Mouse (Mus musculus) heart, adult 2 months (tissue): ENCODE results near the gene Spindoc. TPM values are rescaled to one million over a fixed set of nuclear protein-coding genes. Genes with fewer than 3 reads are reported as not detected.

Experiments
- DNase-seq, 2 experiments: peaks; one replicate each; pipeline ENCODE4 v3.0.0; 2021
- H3K27ac ChIP-seq: fragments of 200-600 bp; 2 replicates; pipeline ENCODE4 v1.8.1; 2022
- H3K27me3 ChIP-seq: fragments of 200-500 bp; 2 replicates; pipeline ENCODE4 v1.6.1; 2012; ENCODE audit warnings: mild to moderate bottlenecking, low read length, inconsistent platforms, mixed read lengths; ENCODE audit not compliant: control insufficient read depth, insufficient read depth
- H3K36me3 ChIP-seq: fragments of 200-500 bp; 2 replicates; pipeline ENCODE4 v1.6.1; 2012; ENCODE audit warnings: low read length, inconsistent platforms; ENCODE audit not compliant: control insufficient read depth, insufficient read depth
- H3K4me1 ChIP-seq: fragments of 200-500 bp; 2 replicates; pipeline ENCODE4 v1.6.1; 2011; ENCODE audit warnings: low read length; ENCODE audit not compliant: control insufficient read depth, insufficient read depth
- H3K4me3 ChIP-seq: fragments of 200-600 bp; 2 replicates; pipeline ENCODE4 v1.8.1; 2022
- H3K79me2 ChIP-seq: fragments of 200-500 bp; replicated peaks from 2 replicates; pipeline ENCODE4 v1.6.1; 2012; ENCODE audit warnings: mild to moderate bottlenecking, inconsistent platforms, low read length, moderate library complexity, mixed read lengths; ENCODE audit not compliant: control insufficient read depth, insufficient read depth
- H3K9ac ChIP-seq: fragments of 200-500 bp; 2 replicates; pipeline ENCODE4 v1.6.1; 2012; ENCODE audit warnings: low read depth, mild to moderate bottlenecking, control low read depth, inconsistent platforms, low read length, mixed read lengths
- CTCF ChIP-seq: fragments of 200-600 bp; IDR thresholded peaks from 2 replicates; pipeline ENCODE4 v1.8.1; 2022; ENCODE audit warnings: antibody characterized with exemption, mild to moderate bottlenecking, moderate library complexity
- EP300 ChIP-seq: fragments of 200-500 bp; IDR thresholded peaks from 2 replicates; pipeline ENCODE4 v1.6.1; 2011; ENCODE audit warnings: low read depth, low read length, control low read depth; ENCODE audit not compliant: insufficient read depth
- POLR2A ChIP-seq: fragments of 200-500 bp; IDR thresholded peaks from 2 replicates; pipeline ENCODE4 v1.6.1; 2011; ENCODE audit warnings: mild to moderate bottlenecking, low read depth, low read length, control low read depth; ENCODE audit not compliant: insufficient read depth
- WGBS: fragments of 180-500 bp; shearing (Covaris S2); methylation state at CpG from one replicate; pipeline ENCODE4 v1.1.7; 2018; 5-methylcytosine and 5-hydroxymethylcytosine counted together
- intact Hi-C: fragments of 180-260 bp; cut with DNase I; formaldehyde crosslinking; loops from one replicate; pipeline ENCODE4 v1.15.1; 2025
- polyA plus RNA-seq: library from polyadenylated mRNA; depleted of rRNA; stranded (reverse); fragments of >200 nt; gene quantifications from 2 replicates; pipeline ENCODE4 v1.2.3, GENCODE M21; 2012
- total RNA-seq, 2 experiments: library from RNA; stranded (reverse); gene quantifications; 2 replicates each; pipeline ENCODE4 v1.2.3; 2021

The Spindoc gene
- total and polyA plus RNA-seq, 3 experiments: 11.6 to 14.0 (median 12.4) TPM

- H3K4me3 ChIP-seq: no peak overlapping the region
- H3K36me3 ChIP-seq: peaks cover 8% of the 10 kb centered on the region; the same call in 1 of the 2 replicates
- H3K27me3 ChIP-seq: no peaks in the 10 kb centered on the region
- H3K4me1 ChIP-seq: peaks cover 20% of the 10 kb centered on the region
- H3K79me2 ChIP-seq: peaks cover 5% of the 10 kb centered on the region; the same call in 1 of the 2 replicates
- WGBS: 50% methylated on average over 8 of the region's 8 CpGs
- TF ChIP-seq POLR2A (no peak), EP300 (no peak), CTCF (no peak)
- no peak for DNase-seq
- no peak overlapping the region for H3K9ac ChIP-seq
- no peak overlapping the region for H3K27ac ChIP-seq
- intact Hi-C loops: no loop called here
Observed at GRCm38 (mm10) chr19:7314976-7315586, 67.7 kb downstream of the Spindoc start.

- H3K27ac ChIP-seq: no peak overlapping the region
- no peak for DNase-seq
- peaks cover 30% of the 10 kb centered on the region for H3K4me1 ChIP-seq
- no peak overlapping the region for H3K4me3 ChIP-seq
- intact Hi-C loops: no loop called here
- H3K27me3 ChIP-seq: no peaks in the 10 kb centered on the region
- TF ChIP-seq EP300 (no peak), CTCF (no peak), POLR2A (no peak)
- WGBS: 78% methylated on average over 2 of the region's 2 CpGs
- peaks cover 5% of the 10 kb centered on the region for H3K79me2 ChIP-seq
- peaks cover 9% of the 10 kb centered on the region; the same call in 1 of the 2 replicates for H3K36me3 ChIP-seq
- H3K9ac ChIP-seq: no peak overlapping the region
Observed at GRCm38 (mm10) chr19:7313660-7314059, 69.1 kb downstream of the Spindoc start.

- H3K4me3 ChIP-seq: no peak overlapping the region
- DNase-seq: peak; percentile 50 to 66
Observed at GRCm38 (mm10) chr19:7311306-7311705, 71.5 kb downstream of the Spindoc start.

GRCm38 (mm10) chr19:7310704-7311103 is 72.1 kb downstream of the Spindoc start:
- peak; percentile 57 to 64 for DNase-seq
- peak overlapping the region; percentile 72 for H3K27ac ChIP-seq
- no peak overlapping the region for H3K4me3 ChIP-seq
- WGBS: 12% methylated on average over 5 of the region's 5 CpGs
- H3K4me1 ChIP-seq: peaks cover 43% of the 10 kb centered on the region
- no peak for TF ChIP-seq EP300
- peak; percentile 32 for TF ChIP-seq CTCF
- no peak for TF ChIP-seq POLR2A
- no peaks in the 10 kb centered on the region for H3K27me3 ChIP-seq
- H3K9ac ChIP-seq: peak overlapping the region; percentile 15; the same call in 1 of the 2 replicates
- intact Hi-C loops: no loop called here
- H3K79me2 ChIP-seq: peaks cover 3% of the 10 kb centered on the region; the same call in 1 of the 2 replicates
- H3K36me3 ChIP-seq: peaks cover 12% of the 10 kb centered on the region; the same call in 1 of the 2 replicates

More at GRCm38 (mm10) chr19:7311306-7311705, 71.5 kb downstream of the Spindoc start:
- TF ChIP-seq POLR2A (no peak), EP300 (0 out of 2 replicates have a peak, but pooled peaks have one; percentile 58), CTCF (no peak)
- Histone ChIP-seq H3K27ac (peak overlapping the region; percentile 72), H3K9ac (no peak overlapping the region), H3K79me2 (peaks cover 5% of the 10 kb centered on the region), H3K27me3 (no peaks in the 10 kb centered on the region), H3K36me3 (peaks cover 12% of the 10 kb centered on the region; the same call in 1 of the 2 replicates), H3K4me1 (peaks cover 40% of the 10 kb centered on the region)
- 16% methylated on average over 10 of the region's 10 CpGs for WGBS
- intact Hi-C loops: no loop called here

GRCm38 (mm10) chr19:7309738-7310330 is 73.0 kb downstream of the Spindoc start:
- Histone ChIP-seq H3K27me3 (no peaks in the 10 kb centered on the region), H3K27ac (peak overlapping the region; percentile 72), H3K9ac (no peak overlapping the region), H3K36me3 (peaks cover 12% of the 10 kb centered on the region; the same call in 1 of the 2 replicates), H3K79me2 (peaks cover 3% of the 10 kb centered on the region; the same call in 1 of the 2 replicates), H3K4me3 (no peak overlapping the region), H3K4me1 (peaks cover 42% of the 10 kb centered on the region)
- TF ChIP-seq CTCF (no peak), EP300 (no peak), POLR2A (no peak)
- no peak for DNase-seq
- 41% methylated on average over 2 of the region's 2 CpGs for WGBS
- intact Hi-C loops: loop anchor here (5.0 kb wide), 1 partner anchor 32 kb away; the partner anchor contains the start of gene Mark2
